Mouse (Mus musculus) left cerebral cortex, adult 11 months (tissue): ENCODE measurements around the gene Gpr146.

Source experiments
- DNase-seq: peaks from one replicate; pipeline ENCODE4 v3.0.0; 2022; ENCODE audit warnings: low spot score

Gene Gpr146

GRCm38 (mm10) chr5:139399991-139400390 lies 22.5 kb downstream of the Gpr146 start:
- DNase-seq, result no peak

- no peak for DNase-seq
Observed at GRCm38 (mm10) chr5:139402106-139402505, 24.6 kb downstream of the Gpr146 start.

- no peak for DNase-seq
Observed at GRCm38 (mm10) chr5:139403692-139404260, 26.3 kb downstream of the Gpr146 start.

GRCm38 (mm10) chr5:139404801-139405401 lies 27.4 kb downstream of the Gpr146 start, which contains the start of gene C130050O18Rik:
Gene C130050O18Rik (plus strand): TSS chr5:139405280.
- DNase-seq, result no peak

GRCm38 (mm10) chr5:139405478-139405877 lies 28.0 kb downstream of the Gpr146 start:
- DNase-seq, result no peak

GRCm38 (mm10) chr5:139405953-139406352 lies 28.5 kb downstream of the Gpr146 start:
- DNase-seq, result no peak

GRCm38 (mm10) chr5:139407121-139407885 lies 29.8 kb downstream of the Gpr146 start:
- DNase-seq, result no peak

- no peak for DNase-seq
Observed at GRCm38 (mm10) chr5:139408511-139408910, 31.0 kb downstream of the Gpr146 start.

- DNase-seq, result no peak
Observed at GRCm38 (mm10) chr5:139409412-139409811, 31.9 kb downstream of the Gpr146 start.

GRCm38 (mm10) chr5:139410056-139410455 lies 32.6 kb downstream of the Gpr146 start:
- no peak for DNase-seq

GRCm38 (mm10) chr5:139411117-139411516 lies 33.6 kb downstream of the Gpr146 start:
- no peak for DNase-seq

GRCm38 (mm10) chr5:139411665-139412314 lies 34.3 kb downstream of the Gpr146 start:
- DNase-seq, result no peak

GRCm38 (mm10) chr5:139413545-139413944 lies 36.0 kb downstream of the Gpr146 start:
- no peak for DNase-seq

GRCm38 (mm10) chr5:139415001-139415400 lies 37.5 kb downstream of the Gpr146 start:
- no peak for DNase-seq

GRCm38 (mm10) chr5:139416942-139417341 lies 39.4 kb downstream of the Gpr146 start:
- DNase-seq, result no peak

GRCm38 (mm10) chr5:139417480-139417879 lies 40.0 kb downstream of the Gpr146 start:
- no peak for DNase-seq

- DNase-seq, result no peak
Observed at GRCm38 (mm10) chr5:139418110-139418509, 40.6 kb downstream of the Gpr146 start.

- no peak for DNase-seq
Observed at GRCm38 (mm10) chr5:139418633-139419032, 41.1 kb downstream of the Gpr146 start.

GRCm38 (mm10) chr5:139423026-139423865 lies 45.7 kb downstream of the Gpr146 start, which contains the start of gene Gper1:
Gene Gper1 (plus strand): TSS chr5:139423151.
- no peak for DNase-seq

GRCm38 (mm10) chr5:139425198-139425597 lies 47.7 kb downstream of the Gpr146 start:
- DNase-seq, result no peak

GRCm38 (mm10) chr5:139427001-139427400 lies 49.5 kb downstream of the Gpr146 start:
- no peak for DNase-seq

GRCm38 (mm10) chr5:139427989-139428388 lies 50.5 kb downstream of the Gpr146 start:
- no peak for DNase-seq
